Mouse (Mus musculus) lung, adult 18-20 months (tissue): ENCODE results near the gene Dhrs4.

Source experiments
- DNase-seq, 2 experiments: peaks; one replicate each; pipeline ENCODE4 v3.0.0; 2022; ENCODE audit warnings: mixed read lengths in 2 of 2

Dhrs4 gene

GRCm38 (mm10) chr14:55490361-55491201 lies 12.0 kb downstream of the Dhrs4 start, which contains the start of gene Carmil3:
Carmil3 (plus strand) TSS chr14:55490651.
- DNase-seq: peak; percentile 52 to 67

GRCm38 (mm10) chr14:55491291-55491833 lies 12.8 kb downstream of the Dhrs4 start:
- DNase-seq: peak; percentile 64 to 70

DNA sequence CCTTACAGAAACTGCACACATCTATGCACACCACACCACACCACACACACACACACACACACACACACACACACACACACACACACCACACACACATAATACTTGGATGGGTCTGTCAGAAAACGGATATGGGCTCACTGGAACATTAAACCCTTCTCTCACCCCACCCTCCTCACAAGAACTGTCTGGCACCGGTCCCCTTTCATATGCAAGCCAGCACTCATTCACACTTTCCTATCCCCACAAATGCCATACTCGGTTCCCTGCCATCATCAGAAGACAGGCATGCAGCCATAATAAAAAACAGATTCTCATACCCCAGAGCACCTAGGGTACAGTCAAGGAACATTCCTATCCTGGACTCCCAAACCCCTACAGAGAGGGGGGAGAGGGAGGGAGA lies 13.5 kb downstream of the Dhrs4 start:
- DNase-seq: no peak

DNA sequence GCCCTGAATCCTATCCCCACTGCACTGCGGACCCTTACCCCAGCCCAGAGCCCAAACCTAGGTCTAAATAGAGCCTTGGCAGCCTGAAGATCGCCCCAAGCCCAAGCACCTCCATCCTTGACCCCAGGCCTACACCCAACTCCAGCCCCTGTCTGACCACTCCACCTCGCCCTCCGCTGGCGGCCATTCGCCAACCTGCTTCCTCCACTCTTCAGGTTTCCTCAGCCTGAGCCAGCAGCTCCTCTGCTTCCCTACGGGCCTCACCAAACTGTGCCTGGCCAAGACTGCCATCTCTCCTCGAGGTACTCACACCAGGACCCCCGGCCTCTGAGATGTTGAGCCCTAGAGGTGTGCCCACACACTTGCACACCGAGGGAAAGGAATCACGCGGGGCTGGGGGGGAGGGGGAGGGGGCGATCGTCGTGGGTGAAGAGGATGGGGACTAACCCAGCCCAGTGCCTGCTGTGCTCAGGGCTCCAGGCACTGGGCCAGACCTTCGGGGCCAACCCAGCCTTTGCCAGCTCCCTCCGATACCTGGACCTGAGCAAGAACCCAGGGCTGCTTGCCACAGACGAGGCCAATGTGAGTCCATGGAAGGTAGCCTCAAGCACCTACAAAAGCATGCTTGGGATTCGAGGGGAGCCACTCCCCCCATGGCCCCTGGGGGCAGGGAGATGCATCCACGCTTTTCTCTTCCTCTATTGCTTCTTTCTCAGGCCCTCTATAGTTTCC lies 17.1 kb downstream of the Dhrs4 start:
- no peak for DNase-seq

DNA sequence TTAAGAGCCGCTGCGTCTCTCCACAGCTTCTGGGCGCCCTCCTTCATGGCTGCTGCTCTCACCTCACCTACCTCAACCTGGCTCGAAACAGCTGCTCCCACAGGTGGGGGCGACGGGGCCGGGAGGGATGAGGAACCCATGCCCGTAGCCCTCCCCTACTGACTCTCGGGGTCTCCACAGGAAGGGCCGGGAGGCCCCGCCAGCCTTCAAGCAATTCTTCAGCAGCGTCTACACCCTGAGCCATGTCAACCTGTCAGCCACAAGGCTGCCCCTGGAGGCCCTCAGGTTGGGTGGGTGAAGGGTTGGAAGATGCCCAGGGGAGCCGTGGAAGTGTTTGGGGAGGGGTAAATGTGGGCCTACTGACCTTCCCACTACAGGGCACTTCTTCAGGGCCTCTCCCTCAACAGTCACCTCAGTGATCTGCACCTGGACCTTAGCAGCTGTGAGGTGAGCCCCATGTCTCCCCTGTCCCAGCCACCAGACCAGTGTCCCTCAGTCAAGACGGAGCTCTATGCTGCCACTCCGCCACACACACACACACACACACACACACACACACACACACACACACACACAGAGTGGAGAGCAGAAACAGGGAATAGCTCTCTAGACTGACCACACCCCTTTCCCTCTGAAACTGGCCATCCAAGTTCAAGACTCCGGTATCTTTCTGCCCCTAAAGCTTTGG lies 18.3 kb downstream of the Dhrs4 start:
- DNase-seq: no peak

GRCm38 (mm10) chr14:55497449-55497821 lies 18.9 kb downstream of the Dhrs4 start:
- DNase-seq: peak; percentile 80 to 87

GRCm38 (mm10) chr14:55505612-55506011 lies 27.1 kb downstream of the Dhrs4 start:
- DNase-seq: no peak

GRCm38 (mm10) chr14:55507801-55508200 lies 29.2 kb downstream of the Dhrs4 start:
- DNase-seq: no peak

- DNase-seq: no peak
Observed at GRCm38 (mm10) chr14:55509540-55509939, 31.0 kb downstream of the Dhrs4 start.

- no peak for DNase-seq
Observed at GRCm38 (mm10) chr14:55510125-55510731, 31.7 kb downstream of the Dhrs4 start, which contains the start of gene Cpne6. Cpne6 (plus strand) TSS chr14:55510445.

DNA sequence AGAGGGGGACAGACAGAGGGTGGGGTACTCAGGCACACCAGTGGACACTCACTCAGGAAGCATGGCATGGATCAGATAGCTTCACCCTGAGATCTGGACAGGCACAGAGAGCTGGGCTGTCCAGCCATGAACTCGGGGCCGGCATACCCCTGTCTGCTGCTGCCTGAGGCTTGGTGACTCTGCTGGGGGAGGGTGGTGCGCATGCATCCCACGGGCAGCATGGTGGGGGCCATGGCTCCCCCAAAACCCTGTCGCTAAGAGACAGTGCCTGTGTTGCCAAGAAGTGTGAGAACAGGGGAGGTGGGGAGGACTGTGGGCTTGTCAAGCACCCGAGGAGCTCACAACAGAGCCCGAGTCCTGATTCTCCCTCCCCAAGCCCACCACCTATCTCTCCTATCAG lies 32.5 kb downstream of the Dhrs4 start:
- no peak for DNase-seq

GRCm38 (mm10) chr14:55513927-55514326 lies 35.4 kb downstream of the Dhrs4 start:
- no peak for DNase-seq

- no peak for DNase-seq
Observed at GRCm38 (mm10) chr14:55515846-55516245, 37.3 kb downstream of the Dhrs4 start.

DNA sequence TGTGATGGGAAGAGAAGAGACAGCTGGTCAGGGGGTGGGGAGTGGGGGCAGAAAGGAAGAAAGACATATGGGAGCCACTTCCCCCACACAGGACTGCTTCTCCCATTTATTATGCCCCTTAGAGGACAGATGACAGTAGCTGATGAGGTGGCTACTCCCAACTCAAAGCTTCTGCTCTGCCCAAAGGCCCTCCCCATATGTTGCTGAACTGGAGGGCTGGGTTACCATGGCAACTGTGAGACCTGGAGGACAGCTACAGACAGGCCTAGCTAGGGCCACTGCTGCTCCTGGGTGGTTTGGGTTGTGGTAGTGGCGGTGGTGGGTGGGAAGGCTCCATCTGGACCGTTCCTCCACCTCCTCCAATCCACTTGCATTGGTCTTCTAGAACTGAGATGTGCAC lies 40.3 kb downstream of the Dhrs4 start:
- DNase-seq: no peak

DNA sequence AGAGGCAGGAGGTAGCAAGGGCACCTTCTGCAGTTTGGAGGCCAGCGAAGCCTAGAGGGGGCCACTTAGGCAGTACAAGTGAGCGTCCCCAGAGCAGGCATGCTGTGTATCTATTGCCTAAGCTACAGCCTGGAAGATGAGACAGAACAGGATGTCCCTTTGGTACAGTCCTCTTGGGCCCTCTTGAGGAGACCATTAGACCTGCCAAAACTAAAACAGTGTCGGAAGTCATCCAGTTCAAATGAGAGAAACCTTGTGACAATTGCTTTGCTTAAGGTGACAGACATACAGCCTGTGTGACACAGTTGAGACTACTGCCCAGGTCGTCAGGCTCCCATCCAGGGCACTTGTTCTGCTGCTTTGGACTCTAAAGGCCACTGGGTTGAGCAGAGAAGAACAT lies 41.0 kb downstream of the Dhrs4 start:
- no peak for DNase-seq

- peak in 1 of 2 experiments; percentile 17 for DNase-seq
Observed at GRCm38 (mm10) chr14:55520451-55521361, 42.1 kb downstream of the Dhrs4 start.

DNA sequence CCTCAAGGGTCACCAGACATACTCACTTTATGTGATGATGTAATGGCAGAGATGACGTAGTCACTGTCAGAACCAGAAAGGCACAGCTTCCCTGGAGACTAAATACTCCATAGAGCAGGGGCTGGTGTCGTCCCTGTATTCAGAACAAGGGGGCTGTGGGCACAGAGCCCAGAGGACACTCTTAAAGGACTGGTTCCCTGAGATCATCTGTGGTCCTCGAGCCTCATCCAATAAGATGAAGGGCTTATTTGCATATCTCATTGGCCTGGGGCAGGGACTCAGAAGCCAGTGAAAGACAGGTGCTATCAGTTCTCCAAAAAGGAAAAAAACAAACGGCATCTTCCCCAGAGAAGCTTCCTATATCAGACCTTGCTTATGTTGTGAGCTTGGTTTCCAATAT lies 45.5 kb downstream of the Dhrs4 start:
- DNase-seq: no peak

DNA sequence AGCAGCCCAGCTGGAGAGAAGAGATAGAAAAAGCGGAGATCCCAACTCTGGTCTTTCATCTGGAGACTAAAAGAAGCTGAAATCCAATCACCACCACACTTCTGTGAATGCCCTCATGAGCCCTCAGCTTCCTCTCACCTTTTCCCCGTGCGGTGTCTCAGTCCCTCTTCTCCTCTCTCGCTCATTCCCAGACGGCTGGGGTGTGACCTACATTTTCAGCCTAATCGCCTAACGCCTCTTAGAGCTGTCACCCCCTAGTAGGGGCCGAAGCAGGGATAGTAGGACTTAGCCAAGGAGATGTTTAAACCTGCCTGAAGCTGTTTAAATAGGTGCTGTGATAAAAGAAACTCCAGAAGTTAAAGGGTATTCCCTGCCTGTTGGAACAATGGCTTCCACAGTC lies 46.2 kb downstream of the Dhrs4 start, which contains the start of gene Nrl:
Nrl (minus strand) TSS at position 197 of the 400 bp plus-strand sequence.
- DNase-seq: no peak

DNA sequence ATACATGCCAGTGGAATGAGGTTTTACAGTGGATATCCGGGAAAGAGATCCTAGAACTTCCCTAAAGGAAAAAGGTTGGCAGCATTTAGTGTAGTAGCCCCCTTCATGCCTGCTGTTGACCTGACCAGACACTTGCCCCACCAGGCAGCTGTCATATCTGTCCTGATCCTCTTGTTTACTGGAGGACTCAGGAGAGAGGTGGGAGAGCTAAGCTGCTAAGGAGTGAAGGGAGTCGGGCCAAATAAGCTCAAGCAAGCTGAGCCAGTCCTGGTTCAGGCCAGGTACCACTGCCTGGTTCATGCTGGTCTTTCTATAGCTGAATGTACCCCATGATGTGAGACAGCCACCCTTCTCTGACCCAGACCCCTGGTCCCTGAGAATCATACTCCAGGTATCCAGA lies 48.1 kb downstream of the Dhrs4 start:
- DNase-seq: no peak

DNA sequence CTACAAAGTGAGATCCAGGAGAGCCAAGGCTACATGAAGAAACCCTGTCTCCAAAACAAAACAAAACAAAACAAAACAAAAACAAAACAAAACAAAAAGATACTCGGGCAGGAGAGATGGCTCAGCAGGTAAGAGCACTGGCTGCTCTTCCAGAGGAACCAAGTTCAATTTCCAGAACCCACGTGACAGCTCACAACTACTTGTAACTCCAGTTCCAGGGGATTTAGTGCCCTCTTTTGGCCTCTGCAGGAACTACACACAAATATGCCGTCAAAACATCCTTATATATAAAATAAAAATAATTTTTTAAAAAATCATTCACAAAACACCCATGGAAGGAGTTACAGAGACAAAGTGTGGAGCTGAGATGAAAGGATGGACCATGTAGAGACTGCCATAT lies 49.4 kb downstream of the Dhrs4 start:
- DNase-seq: peak in 1 of 2 experiments; percentile 41

GRCm38 (mm10) chr14:55536116-55536745 lies 57.7 kb downstream of the Dhrs4 start:
- peak in 1 of 2 experiments; percentile 19 for DNase-seq
